Mouse (Mus musculus) 3134 (cell line): Measurements from ENCODE around the gene Sdr42e1.

ENCODE experiments used
- DNase-seq: peaks from one replicate; pipeline ENCODE4 v3.0.0-alpha.2; 2011; ENCODE audit warnings: low spot score; ENCODE audit not compliant: insufficient read length; ENCODE audit errors: extremely low read depth

The Sdr42e1 gene

DNA sequence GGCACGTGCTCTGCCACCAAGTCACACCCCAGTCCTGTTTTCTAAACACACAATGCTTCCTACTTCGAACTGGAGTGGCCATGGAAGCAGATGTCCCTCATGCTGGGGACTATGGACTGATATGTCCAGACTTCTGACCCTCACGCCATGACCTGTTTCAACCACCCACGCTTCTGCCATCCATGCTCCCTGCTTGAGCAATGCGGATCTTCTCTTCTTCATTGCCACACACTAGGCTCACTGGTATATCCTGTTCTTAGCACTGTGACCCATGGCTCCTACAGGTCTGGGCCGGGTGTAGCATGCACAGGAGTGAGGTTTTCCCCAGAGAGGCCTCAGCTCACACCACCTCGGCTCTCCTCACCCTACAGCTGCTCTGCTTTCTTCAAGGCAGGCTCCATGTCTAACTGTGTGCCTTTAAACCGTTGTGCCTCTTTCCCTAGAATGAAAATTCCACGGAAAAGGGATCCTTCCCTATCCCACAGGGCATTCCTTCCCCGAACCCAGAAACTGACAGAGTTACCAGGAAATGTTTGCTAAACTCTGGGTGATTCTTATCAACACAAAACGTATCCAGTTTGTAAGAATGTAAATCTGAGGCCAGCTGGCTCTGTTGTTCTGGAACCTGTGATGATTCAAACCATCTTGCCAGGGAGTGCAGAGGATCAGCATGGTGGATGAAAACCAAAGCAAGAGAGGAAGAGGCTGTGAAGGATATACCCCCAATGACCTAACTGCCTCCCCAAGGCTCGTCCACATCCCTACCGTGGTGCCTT, 6.0 kb downstream of the Sdr42e1 start:
- no peak for DNase-seq

DNA sequence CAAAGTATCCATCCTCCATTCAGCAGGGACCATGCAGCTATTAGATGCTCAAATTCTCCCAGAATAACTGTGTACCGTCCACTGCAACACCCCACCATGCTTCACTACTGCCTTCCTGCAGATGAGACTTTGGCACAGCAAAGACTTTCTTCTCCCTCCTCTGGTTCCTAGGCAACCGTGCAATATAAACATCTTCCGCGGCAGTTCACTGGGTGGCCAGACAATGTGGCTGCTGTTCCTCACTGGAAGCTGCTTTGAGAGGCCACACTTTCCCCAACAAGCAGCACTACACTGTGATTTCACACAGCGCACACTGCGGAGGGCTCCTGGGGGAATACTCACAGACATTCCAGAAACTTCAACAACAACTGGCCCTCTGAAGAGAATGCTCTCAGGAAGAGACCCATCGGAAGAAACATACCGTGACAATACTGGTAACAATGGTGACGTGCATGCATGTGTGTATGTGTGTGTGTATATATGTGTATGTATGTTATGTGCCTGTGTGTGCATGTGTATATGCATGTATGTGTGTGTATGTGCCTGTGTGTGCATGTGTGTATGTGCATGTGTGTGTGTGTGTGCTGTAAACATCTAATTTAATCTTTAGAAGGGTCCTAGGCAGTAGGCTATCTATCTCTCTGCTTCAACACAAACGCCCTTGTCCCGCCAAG, 13.0 kb downstream of the Sdr42e1 start:
- DNase-seq: no peak

DNA sequence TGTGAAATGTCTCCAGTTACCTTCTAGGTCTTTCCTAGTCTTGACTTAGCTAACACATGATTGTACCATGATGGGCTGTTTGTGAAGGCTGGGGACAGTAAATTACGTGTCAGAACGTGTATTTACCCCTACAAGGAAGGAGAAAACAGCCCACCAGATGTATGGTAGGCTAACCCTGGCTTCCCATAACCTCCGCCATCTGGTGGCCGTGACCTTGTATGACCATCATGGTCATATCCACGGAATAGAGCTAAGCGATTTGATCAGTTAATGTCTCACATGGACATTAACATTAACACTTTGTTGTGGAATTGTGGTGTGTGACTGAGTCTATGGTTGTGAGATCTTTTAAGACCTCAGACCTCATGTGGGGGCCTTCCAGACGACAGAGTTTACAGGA, 14.5 kb downstream of the Sdr42e1 start:
- DNase-seq: no peak

DNA sequence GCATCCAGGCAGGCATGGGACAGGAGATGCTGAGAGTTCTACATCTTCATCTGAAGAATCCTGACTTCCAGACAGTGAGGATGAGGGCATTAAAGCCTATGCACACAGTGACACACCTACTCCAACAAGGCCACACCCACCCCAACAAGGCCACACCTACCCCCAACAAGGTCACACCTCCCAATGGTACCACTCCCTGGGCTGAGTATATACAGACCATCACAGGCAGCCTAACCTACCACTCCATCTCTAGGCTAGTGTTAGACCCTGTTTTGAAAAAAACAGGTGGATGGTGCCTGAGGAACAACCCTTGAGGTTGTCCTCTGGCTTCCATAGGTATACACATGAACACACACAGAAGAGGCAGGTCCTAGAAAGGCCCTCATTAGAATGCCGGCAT, 21.2 kb downstream of the Sdr42e1 start:
- DNase-seq: no peak

DNA sequence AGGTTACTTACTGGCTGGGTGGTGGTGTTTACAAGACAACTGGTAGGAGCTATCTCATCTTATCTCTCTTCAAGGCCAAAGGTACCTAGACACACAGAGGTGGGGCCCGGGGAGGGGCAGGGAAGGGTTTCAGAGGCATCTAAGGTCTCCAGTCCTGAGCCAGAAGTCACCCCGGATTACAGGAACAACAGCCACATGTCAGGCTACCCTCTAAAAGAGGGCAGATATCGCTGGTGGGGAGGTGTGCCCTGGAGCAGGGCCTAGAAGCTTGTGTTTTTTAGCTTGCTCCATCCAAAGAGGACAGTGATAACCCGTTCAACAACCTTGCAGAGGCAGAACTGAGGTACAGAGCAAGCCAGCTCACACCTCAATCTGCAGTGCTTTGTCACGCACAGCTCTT, 27.0 kb downstream of the Sdr42e1 start:
- no peak for DNase-seq

DNA sequence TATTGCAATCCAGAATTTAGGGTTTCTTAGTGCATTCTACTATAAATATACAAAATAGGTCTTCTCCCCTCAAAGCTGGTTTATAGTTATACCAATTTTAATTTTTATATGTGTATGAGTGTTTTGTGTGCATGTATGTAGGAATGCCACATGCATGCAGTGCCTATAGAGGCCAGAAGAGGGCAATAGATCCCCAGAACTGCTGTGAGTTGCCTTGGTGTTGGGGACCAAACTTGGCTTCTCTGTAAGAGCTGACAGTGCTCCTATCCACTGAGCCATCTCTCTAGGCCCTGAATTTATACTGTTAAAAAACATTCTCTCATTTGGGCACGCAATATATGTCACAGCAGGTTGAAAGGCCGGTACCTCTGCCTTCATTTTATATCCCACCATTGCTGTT, 27.5 kb downstream of the Sdr42e1 start:
- DNase-seq: no peak

DNA sequence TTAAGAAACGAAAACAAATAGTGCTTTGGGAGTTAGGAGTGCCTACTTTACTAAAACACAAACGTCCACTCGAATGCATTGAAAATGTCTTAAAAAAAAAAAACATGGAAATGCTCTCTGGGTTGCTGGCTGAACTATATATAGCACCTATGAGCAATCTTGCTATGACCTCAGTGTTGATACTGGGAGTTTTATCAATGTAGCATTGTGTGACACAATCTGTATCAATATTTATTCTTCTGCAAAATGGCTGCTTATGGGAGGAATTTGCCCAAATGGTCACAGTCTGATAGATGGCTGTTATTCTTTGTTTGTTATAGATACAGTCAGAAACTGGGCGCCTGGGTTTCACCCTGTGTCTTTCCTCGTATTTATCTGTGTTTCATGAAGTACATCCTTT, 28.0 kb downstream of the Sdr42e1 start:
- DNase-seq: no peak

DNA sequence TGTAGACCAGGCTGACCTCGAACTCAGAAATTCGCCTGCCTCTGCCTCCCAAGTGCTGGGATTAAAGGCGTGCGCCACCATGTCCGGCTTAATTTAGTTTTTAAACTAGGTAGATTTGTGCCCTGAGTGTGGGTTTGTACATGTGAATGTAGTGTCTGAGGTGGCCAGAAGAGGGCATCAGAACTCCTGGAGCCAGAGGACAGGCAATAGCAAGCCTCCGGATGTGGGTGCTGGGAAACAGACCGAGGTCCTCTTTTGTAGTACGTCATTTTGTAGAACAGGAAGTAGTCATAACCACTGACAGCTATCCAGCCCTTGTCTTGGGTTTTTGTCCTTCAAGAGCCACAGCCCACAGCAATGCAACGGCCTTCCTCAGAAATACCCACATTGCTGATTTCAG, 33.9 kb downstream of the Sdr42e1 start:
- DNase-seq: no peak

DNA sequence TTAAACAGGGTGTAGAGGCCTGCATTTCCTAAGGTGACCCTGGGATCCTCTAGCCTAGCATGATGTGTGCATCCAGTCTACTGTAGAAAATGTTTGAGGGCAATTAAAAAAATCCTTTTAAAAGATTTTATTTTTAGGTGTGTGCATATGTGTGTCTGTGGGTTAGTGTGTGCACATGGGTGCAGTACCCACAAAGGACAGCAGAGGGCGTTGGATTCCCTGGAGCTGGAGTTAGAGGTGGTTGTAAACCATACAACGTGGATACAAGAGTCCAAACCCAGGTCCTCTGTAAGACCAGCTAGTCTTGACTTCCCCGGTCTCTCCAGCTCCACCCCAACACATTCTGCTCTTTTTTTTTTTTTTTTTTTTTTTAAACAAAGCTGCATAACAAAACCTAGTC, 36.0 kb downstream of the Sdr42e1 start:
- DNase-seq: no peak

DNA sequence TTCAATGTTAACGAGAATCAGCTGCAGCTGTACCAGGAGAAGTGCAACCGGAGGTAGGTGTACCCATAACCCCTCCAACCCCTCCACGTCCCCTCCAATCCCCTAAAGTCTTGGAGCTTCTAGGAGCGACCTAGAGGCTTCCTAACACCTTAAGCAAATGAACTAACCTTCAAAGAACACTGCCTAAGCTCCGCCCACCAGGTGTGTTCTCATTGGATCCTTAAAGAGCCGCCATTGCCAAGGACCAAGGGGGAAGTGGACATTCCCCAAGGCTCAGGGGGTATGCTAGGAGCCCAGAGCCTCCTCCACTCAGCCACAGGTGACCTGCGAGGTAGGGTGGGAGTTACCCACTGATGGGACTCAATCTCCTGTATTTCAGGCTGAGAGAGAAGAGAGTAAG, 39.1 kb downstream of the Sdr42e1 start:
- no peak for DNase-seq

DNA sequence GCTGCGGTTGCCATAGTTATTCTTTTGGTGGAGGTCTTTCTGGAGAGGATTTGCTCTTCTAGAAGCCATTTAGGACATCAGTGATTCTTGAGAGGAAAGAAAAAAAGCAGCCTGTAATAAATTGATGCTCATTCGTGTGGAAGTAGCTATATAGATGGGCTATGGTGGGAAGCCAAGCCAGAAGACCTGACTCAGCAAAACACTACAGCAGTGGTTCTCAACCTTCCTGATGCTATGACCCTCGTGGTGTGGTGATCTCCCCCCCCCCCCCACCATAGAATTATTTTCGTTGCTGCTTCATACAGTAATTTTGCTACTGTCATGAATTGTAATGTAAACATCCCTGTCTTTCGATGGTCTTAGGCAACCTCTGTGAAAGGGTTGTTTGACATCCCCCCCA, 41.0 kb downstream of the Sdr42e1 start:
- DNase-seq: no peak

DNA sequence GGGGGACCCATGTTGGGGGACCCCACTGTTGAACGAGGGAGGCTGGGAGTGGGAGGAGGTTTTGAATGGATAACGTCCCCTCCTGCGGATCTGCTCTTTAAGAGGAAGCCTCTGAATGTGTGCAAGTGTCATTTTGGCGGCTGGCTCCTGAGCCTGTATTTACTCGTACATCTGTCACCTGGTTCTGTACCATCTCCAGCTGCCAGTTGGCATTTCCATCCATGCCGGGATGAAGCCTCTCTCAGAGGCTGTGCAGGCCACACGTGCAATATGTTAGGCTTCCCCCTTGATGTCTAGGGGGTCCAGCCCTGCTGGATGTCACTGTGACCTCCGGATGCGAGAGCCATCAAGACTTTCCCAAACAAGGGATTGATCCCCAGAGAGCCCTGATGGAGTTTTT, 46.4 kb downstream of the Sdr42e1 start:
- DNase-seq: no peak

DNA sequence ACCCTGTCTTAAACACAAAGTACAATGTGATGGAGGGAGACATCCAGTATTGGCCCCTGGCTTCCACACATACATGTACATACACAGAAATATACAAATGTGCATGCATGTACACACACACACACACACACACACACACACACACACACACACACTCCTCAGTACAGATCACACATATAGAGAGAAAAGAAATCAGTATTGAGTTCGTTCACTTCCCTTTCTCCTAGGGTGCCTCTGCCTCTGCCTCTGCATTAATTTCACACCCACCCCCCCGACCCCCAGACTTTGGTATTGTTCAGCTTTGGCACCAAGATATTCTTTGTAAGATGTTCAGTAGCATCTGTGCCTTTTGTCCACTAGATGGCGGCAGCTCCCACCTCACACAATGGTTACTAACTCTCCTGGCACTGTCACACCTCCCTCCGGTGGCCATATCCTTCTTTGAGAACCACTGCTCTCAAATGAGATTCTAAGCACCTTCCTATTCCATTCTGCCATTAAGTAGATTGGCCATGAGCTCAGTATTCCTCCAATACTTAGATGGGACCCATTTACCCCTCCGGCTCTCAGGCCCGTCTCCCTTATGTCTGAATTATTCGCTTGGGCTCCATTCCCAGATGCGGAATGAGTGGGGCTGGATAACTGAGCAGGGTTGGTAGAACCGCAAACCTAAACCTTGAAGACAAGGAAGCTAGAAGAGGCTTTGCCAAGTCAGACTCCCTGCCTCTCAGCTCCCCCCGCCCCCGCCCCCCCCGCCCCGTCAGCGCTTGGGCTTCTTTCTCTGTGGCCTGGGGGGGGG, 47.2 kb downstream of the Sdr42e1 start:
- DNase-seq: peak; percentile 19

DNA sequence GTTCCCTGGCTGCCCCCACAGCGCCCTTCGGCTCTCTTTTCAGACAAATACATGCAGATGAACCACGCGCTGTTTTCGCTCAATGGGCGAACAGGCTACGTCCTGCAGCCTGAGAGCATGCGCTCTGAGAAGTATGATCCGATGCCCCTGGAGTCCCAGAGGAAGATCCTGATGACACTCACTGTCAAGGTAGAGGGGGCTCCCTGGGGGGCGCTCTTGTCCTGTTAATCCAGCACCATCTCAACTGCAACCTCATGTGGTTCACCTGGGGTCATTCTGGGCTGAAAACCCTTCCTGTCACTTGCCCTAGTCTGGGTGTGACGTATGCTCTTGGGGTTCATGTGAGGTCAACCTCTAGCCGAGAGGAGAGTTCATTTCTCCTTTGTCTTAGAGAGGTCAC, 60.6 kb downstream of the Sdr42e1 start:
- no peak for DNase-seq
